Mouse (Mus musculus) kidney, embryonic 14.5 days (tissue): Measurements from ENCODE around the gene Tmem110. TPM values are rescaled to one million over a fixed set of nuclear protein-coding genes. Genes with fewer than 3 reads are reported as not detected.

Source experiments
- ATAC-seq: fragments of 200-750 bp; cut with Nextera tagmentation; 2 replicates; pipeline ENCODE4 v1.8.0; 2017; ENCODE audit warnings: moderate number of reproducible peaks, mild to moderate bottlenecking, moderate TSS enrichment, moderate library complexity; ENCODE audit not compliant: low FRiP score, low TSS enrichment
- H3K27ac ChIP-seq: fragments of 300-500 bp; sonication (generic); 2 replicates; pipeline ENCODE4 v1.5.1; 2014; ENCODE audit warnings: low read depth, mild to moderate bottlenecking, low read length, moderate library complexity, mixed read lengths
- H3K27me3 ChIP-seq: fragments of 300-500 bp; sonication (generic); 2 replicates; pipeline ENCODE4 v1.6.1; 2014; ENCODE audit warnings: mild to moderate bottlenecking, low read length; ENCODE audit not compliant: control insufficient read depth, insufficient read depth
- H3K36me3 ChIP-seq: fragments of 300-500 bp; sonication (generic); 2 replicates; pipeline ENCODE4 v1.6.1; 2014; ENCODE audit warnings: low read length, mixed read lengths; ENCODE audit not compliant: control insufficient read depth, insufficient read depth
- H3K4me1 ChIP-seq: fragments of 300-500 bp; sonication (generic); 2 replicates; pipeline ENCODE4 v1.6.1; 2014; ENCODE audit warnings: low read length, mixed read lengths; ENCODE audit not compliant: control insufficient read depth, insufficient read depth
- H3K4me2 ChIP-seq: fragments of 300-500 bp; sonication (generic); replicated peaks from 2 replicates; pipeline ENCODE4 v1.6.1; 2014; ENCODE audit warnings: low read depth, mild to moderate bottlenecking, low read length
- H3K4me3 ChIP-seq: fragments of 300-500 bp; sonication (generic); 2 replicates; pipeline ENCODE4 v1.5.1; 2014; ENCODE audit warnings: mild to moderate bottlenecking, low read length
- H3K9ac ChIP-seq: fragments of 300-500 bp; sonication (generic); 2 replicates; pipeline ENCODE4 v1.6.1; 2014; ENCODE audit warnings: low read depth, mild to moderate bottlenecking, low read length, moderate library complexity
- H3K9me3 ChIP-seq: fragments of 300-500 bp; sonication (generic); 2 replicates; pipeline ENCODE4 v1.6.1; 2016; ENCODE audit warnings: low read length; ENCODE audit not compliant: control insufficient read depth
- WGBS: fragments of 180-500 bp; shearing (Covaris S2); extraction: QIAGEN DNeasy Blood & Tissue Kit; methylation state at CpG from one replicate; pipeline ENCODE4 v1.1.7; 2014; 5-methylcytosine and 5-hydroxymethylcytosine counted together
- polyA plus RNA-seq: library from polyadenylated mRNA; unstranded; fragments of >200 nt; fragmentation: Nextera tagmentation; extraction: Ambion mirVana; gene quantifications from 2 replicates; pipeline ENCODE4 v1.2.1, GENCODE M21; 2014

Tmem110 gene
- polyA plus RNA-seq, 1 experiment from 2014 or later = 29.5 TPM

DNA sequence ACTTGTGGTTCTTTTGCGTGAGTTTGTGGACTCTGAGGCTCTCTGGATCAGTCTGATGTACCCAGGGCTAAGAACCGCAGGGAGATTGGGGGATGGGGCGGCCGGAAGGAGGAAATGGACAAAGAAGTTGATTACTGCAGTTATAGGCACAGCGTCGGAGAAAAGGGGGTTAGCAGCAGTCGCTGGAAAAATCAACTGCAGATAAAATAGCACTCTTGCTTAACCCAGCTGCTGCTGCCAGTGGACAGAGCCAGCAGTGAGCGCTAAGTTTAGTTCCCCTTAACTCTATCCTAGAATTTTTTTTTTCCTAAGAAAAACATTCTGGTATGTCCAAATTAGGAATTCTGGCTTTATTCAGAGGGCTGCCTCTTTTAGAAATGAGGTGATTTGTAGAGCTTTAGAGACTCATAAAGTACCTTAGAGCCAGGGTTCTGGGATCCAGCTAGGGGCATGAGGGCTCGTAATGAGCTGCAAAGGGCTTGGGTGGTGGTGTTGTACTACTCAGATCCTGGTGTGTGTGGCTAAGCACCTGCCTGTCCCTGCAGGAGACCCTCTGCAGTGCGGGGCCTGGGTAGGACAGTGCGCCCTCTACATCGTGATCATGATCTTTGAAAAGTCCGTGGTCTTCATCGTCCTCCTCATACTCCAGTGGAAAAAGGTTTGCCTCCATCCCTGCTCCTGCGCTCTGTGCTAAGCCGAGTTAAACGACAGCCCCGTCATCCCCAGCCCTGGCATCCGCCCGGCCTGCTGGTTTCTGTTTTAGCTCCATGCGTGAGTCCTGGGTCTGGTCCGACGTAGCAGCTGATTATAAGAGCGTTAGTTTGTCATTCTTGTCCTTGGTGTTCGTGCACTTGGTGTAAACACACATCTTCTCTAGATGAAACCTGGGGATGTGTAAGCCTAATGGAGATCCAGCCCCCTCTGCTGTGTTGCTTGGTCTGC is 45.1 kb downstream of the Tmem110 start:
- Histone ChIP-seq H3K27me3 (no peaks in the 10 kb centered on the region), H3K4me3 (no peak overlapping the region), H3K4me1 (peaks cover 13% of the 10 kb centered on the region), H3K27ac (peak overlapping the region; percentile 80), H3K9ac (no peak overlapping the region), H3K9me3 (no peaks in the 10 kb centered on the region), H3K4me2 (no peak overlapping the region), H3K36me3 (peaks cover 26% of the 10 kb centered on the region)
- 73% methylated on average over 25 of the region's 25 CpGs for WGBS
- peak; percentile 24; the same call in 1 of the 2 replicates for ATAC-seq

DNA sequence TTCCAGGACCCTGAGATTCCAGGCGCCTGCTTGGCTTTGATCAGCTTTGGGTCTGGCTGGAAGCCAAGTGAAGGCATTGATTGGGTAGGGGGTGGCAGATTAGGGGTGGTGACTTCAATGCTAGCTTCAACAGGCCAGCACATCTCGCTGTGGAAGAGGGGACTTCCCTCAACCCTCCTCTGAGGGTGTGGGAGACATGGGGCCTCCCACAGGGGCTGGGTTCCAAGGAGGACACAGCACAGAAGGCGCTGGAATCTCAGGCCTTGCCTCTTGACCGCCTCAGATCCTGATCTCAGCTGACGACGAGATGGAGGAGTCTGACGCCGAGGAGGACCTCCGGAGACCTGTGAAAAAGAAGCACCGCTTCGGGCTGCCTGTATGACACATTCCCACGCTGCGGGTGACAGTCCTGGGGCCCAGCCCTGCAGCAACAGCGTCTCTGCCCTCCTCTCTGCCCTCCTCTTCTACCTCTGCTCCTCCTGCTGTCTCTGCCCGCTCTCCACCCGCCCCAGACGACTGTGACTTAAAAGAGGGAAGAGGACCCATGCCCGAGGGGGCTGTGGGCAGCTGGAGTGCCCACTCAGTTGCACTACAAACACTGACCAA is 48.8 kb downstream of the Tmem110 start:
- ATAC-seq = no peak
- 80% methylated on average over 18 of the region's 18 CpGs for WGBS
- peaks cover 26% of the 10 kb centered on the region for H3K4me1 ChIP-seq
- H3K9me3 ChIP-seq = no peaks in the 10 kb centered on the region
- no peak overlapping the region for H3K4me3 ChIP-seq
- 0 out of 2 replicates have a peak overlapping the region, but pooled peaks have one; percentile 7 for H3K9ac ChIP-seq
- peaks cover 24% of the 10 kb centered on the region for H3K36me3 ChIP-seq
- H3K4me2 ChIP-seq = no peak overlapping the region
- no peak overlapping the region for H3K27ac ChIP-seq
- no peaks in the 10 kb centered on the region for H3K27me3 ChIP-seq

DNA sequence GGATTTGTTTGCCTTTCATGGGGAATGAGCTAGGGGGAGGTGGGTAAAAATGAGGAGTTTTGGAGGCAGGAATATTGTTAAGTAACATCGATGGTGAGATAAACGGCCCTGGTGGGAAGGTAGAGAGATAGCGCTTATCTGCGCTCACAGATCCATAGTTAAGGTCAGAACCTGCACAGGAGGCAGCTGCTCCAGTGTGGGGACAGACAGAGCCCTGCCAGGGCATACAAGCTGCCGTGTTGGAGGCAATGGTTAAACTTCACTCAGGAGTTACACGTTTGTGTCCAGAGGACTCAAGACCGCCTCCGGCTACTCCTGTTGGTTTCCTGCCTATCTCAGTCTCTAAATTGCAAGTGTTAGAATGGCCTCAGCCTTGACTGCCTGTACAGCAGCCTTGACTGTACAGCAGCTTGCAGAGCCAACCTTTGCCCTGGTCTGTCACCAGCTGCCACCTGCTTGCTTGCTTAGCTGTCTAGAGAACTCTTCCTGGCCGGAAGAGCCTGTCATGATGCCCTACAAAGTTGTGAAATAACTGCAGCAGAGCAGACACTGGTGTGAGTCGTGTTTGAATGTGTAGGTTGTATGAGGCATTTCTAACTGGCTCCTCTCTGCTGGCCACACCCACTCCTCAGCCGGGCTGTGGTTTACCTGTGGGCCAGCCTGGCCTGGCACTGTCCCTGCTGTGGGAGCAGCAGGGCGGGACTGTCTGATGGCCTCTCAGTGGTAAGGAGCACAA is 49.9 kb downstream of the Tmem110 start:
- ATAC-seq = peak; percentile 24; the same call in 1 of the 2 replicates

DNA sequence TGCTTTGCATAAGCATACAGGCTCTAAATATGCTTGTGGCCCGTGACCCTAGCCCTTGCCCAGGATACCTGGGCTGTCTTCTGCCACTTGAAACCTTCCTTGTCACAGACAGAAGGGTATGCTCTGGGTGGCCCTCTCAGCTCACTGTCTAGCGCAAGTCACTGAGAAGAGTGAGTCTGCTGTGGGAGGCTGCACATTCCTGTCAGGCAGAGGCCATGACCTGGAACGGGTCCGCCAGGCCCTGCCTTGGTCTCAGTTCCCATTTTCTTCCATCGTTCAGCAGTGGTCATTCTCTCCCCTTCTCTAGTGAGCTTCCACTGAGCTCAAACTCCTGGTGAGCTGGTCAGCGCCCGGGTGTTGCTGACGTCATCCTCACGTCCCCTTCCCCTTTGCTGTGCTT is 50.6 kb downstream of the Tmem110 start:
- Histone ChIP-seq H3K9me3 (no peaks in the 10 kb centered on the region), H3K4me1 (peaks cover 23% of the 10 kb centered on the region; the same call in 1 of the 2 replicates), H3K9ac (no peak overlapping the region; the same call in 1 of the 2 replicates), H3K4me2 (no peak overlapping the region), H3K36me3 (peaks cover 24% of the 10 kb centered on the region), H3K27me3 (no peaks in the 10 kb centered on the region), H3K4me3 (no peak overlapping the region), H3K27ac (peak overlapping the region; percentile 56)
- WGBS = 51% methylated on average over 9 of the region's 9 CpGs
- peak; percentile 62 for ATAC-seq

More for the DNA sequence above, 49.9 kb downstream of the Tmem110 start:
- 70% methylated on average over 12 of the region's 12 CpGs for whole genome bisulfite sequencing
- Histone ChIP-seq H3K36me3 (peaks cover 24% of the 10 kb centered on the region), H3K27me3 (no peaks in the 10 kb centered on the region), H3K4me3 (no peak overlapping the region), H3K4me2 (no peak overlapping the region), H3K9me3 (no peaks in the 10 kb centered on the region), H3K9ac (no peak overlapping the region; the same call in 1 of the 2 replicates), H3K4me1 (peaks cover 23% of the 10 kb centered on the region; the same call in 1 of the 2 replicates), H3K27ac (peak overlapping the region; percentile 56; the same call in 1 of the 2 replicates)

DNA sequence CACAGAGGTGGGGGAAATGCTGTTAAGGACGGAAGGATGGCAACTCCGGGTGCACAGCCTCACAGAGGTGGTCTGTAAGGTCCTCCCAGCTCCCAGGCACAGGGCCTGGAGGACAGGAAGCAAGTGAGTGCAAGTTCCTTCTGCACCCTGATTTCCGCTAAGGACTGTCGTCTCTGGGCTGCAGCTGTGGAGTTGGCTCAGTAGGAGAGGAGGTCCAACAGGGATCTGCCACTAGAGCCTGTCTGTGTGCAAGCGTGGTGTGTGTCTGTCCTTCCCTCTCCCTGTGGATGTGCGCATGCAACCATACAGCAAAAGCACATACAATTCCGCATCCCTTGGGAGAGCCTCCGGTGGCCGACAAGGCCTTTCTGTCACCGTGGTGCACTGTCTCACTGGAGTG is 51.1 kb downstream of the Tmem110 start:
- no peak overlapping the region for H3K9ac ChIP-seq
- H3K4me2 ChIP-seq = no peak overlapping the region
- peaks cover 24% of the 10 kb centered on the region for H3K36me3 ChIP-seq
- H3K27ac ChIP-seq = peak overlapping the region; percentile 56
- H3K27me3 ChIP-seq = no peaks in the 10 kb centered on the region
- no peaks in the 10 kb centered on the region for H3K9me3 ChIP-seq
- 82% methylated on average over 10 of the region's 10 CpGs for WGBS
- H3K4me3 ChIP-seq = no peak overlapping the region
- no peak for ATAC-seq
- peaks cover 23% of the 10 kb centered on the region; the same call in 1 of the 2 replicates for H3K4me1 ChIP-seq

DNA sequence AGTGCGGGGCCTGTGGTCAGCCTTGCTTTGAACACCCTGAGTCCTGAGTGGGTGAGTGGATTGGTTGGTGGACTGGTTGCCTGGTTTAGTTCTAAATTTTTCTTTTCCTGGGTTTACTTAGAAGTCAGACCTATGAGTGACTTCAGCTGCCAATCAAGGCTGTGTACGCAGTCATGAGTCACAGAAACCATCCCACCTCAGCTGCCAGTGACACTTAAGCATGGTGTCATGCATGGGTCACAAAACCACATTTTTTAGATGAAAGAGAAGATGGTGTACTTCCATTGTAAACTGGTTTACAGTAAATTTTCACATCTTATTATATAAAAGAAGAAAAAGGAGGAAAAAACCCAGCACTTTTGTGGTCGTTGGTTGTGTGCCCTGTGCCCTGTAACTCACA is 52.4 kb downstream of the Tmem110 start:
- peaks cover 17% of the 10 kb centered on the region for H3K36me3 ChIP-seq
- H3K9ac ChIP-seq = no peak overlapping the region
- H3K4me2 ChIP-seq = no peak overlapping the region
- WGBS = 90% methylated on average over 3 of the region's 3 CpGs
- H3K4me3 ChIP-seq = no peak overlapping the region
- H3K4me1 ChIP-seq = peaks cover 23% of the 10 kb centered on the region; the same call in 1 of the 2 replicates
- H3K9me3 ChIP-seq = no peaks in the 10 kb centered on the region
- no peaks in the 10 kb centered on the region for H3K27me3 ChIP-seq
- no peak overlapping the region for H3K27ac ChIP-seq
- ATAC-seq = no peak

DNA sequence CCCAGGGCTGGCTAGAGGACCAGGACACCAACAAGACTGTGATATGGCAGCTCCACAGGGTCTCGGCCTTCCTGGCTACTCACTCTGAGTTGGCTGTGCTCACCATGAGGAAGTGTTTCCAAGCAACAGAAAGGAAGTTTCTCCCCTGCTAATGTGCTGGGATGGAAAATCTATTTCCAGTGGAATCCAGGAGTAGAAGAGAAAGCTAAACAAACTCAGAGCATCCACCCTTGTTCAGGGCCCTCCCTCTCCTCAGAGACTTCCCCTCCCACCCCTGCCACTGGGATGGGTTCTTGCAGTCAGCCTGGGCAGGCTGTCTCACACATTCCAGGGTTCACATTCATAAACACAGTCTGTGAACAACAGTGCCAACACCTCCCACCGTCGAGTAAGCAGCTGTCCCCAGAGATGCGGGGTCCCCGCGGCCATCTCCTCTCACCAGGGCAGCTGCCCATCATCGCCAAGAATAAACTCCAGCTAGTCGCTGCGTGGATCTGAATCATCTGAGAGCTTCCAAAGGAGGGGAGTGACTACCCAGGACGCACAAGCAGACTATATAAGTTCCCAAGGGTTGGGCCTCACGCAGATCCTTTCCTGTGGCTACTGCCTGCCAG is 53.7 kb downstream of the Tmem110 start, which contains the start of gene Mustn1:
TSS of gene Mustn1 (plus strand) at position 243 of the 614 bp plus-strand sequence.
- 67% methylated on average over 11 of the region's 11 CpGs for WGBS
- Histone ChIP-seq H3K27me3 (no peaks in the 10 kb centered on the region), H3K36me3 (peaks cover 6% of the 10 kb centered on the region; the same call in 1 of the 2 replicates), H3K9ac (no peak within 1 kb of the TSS), H3K27ac (peak within 1 kb of the TSS; percentile 1; the same call in 1 of the 2 replicates), H3K4me1 (peaks cover 23% of the 10 kb centered on the region; the same call in 1 of the 2 replicates), H3K4me2 (no peak within 1 kb of the TSS), H3K9me3 (no peaks in the 10 kb centered on the region), H3K4me3 (no peak within 1 kb of the TSS)
- ATAC-seq = no peak

DNA sequence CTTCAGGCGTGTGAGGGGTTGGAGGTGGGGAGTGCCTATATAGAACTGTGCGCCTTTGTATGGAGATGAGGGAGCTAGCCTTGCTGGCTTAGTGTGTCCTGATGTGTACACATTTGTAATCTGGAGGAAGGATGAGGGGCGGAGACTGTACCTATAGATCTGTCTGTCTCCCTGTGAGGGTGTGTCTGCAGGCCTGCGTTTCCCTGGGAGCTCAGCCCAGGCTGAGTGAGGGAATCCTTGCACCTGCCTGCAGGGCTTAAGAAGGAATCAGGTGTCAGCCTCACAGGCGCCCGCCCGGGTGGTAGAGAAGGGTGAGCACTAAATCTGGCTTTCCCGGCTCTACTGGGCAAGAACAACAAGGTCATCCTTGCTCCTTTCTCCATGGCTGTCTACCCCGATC is 54.4 kb downstream of the Tmem110 start:
- Histone ChIP-seq H3K27ac (no peak overlapping the region), H3K36me3 (no peaks in the 10 kb centered on the region; the same call in 1 of the 2 replicates), H3K4me1 (peaks cover 23% of the 10 kb centered on the region; the same call in 1 of the 2 replicates), H3K9ac (no peak overlapping the region), H3K4me2 (no peak overlapping the region), H3K27me3 (no peaks in the 10 kb centered on the region), H3K4me3 (no peak overlapping the region), H3K9me3 (no peaks in the 10 kb centered on the region)
- 50% methylated on average over 9 of the region's 9 CpGs for WGBS
- peak; percentile 43; the same call in 1 of the 2 replicates for ATAC-seq
